Mouse (Mus musculus): ENCODE results near the gene Aqp12.

DNA sequence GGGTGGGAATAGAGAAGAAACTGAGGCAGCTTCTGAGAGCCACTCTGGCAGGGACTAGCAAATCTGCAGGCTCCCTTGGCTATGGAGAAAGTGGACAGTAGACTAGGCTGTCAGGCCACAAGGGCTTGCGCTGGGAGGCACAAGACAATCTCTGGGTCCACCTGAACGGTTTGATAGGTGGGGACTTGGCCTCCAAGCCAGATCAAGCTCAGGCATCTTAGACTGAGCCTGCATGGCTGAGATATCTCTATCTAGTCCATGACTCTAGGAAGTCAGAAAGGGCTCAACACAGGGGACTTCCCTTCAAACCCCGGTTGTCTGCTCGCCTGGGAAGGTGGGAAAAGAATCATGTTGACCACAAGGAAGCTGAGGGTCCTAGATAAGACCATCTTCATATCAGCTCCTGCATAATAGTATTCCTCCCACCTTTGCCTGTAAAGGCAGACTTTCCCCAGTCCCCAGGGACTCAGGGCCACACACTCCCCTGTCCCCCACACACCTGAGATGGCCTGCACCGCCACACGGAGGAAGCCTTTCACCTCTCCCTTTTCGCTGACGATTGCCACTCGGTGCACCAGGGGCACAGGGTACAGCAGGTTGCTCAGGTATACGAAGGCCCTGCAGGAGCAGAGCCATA, 40.1 kb downstream of the Aqp12 start:
- TF ChIP-seq MAX (IDR thresholded peaks at IDR 0.05) (no peak), CEBPB (IDR thresholded peaks at IDR 0.05; ENCODE audit: low read depth) (no peak)

All from C2C12 (cell line).